Mouse (Mus musculus) central nervous system, embryonic 11.5 days (tissue): ENCODE measurements around the gene Oas1g. TPM values are rescaled to one million over a fixed set of nuclear protein-coding genes. Genes with fewer than 3 reads are reported as not detected.

ENCODE experiments used
- polyA plus RNA-seq: library from polyadenylated mRNA; depleted of rRNA; stranded (reverse); fragments of >200 nt; gene quantifications from 2 replicates; pipeline ENCODE4 v1.2.3, GENCODE M21; 2012; rRNA removed

Gene Oas1g
- 0.12 and 0.19 TPM in 2 replicates for polyA plus RNA-seq

GRCm38 (mm10) chr5:120887413-120887812 lies at the start of gene Oas1g:
Gene Oas1g, minus strand, starts transcription at chr5:120887613.

GRCm38 (mm10) chr5:120914204-120914603 lies 26.8 kb upstream of the Oas1g start, which contains the start of gene Oas1d:
Gene Oas1d, plus strand, starts transcription at chr5:120914536.

GRCm38 (mm10) chr5:120906791-120907733 lies 19.6 kb upstream of the Oas1g start, which contains the start of gene Oas1a:
Gene Oas1a, minus strand, starts transcription at chr5:120907521.

GRCm38 (mm10) chr5:120861121-120861520 lies 26.3 kb downstream of the Oas1g start, which contains the start of gene Oas1h:
Gene Oas1h, plus strand, starts transcription at chr5:120861421.

GRCm38 (mm10) chr5:120847067-120847466 lies 40.3 kb downstream of the Oas1g start, which contains the start of gene Oas1f:
Gene Oas1f, plus strand, starts transcription at chr5:120847367.

Other genes starting within 250 kb of the Oas1g start
- 0.14 and 0.24 TPM in 2 replicates for gene Rasal1, start 238.8 kb downstream of the Oas1g start, polyA plus RNA-seq
- 9.1 and 13.1 TPM in 2 replicates for gene Dtx1, start 175.7 kb downstream of the Oas1g start, polyA plus RNA-seq
- gene Oas2, start 137.8 kb downstream of the Oas1g start, polyA plus RNA-seq, result 0.36 and 0.40 TPM in 2 replicates
- gene Oas3, start 110.0 kb downstream of the Oas1g start, polyA plus RNA-seq, result 0.14 and 0.19 TPM in 2 replicates
- gene Oas1e, start 92.1 kb downstream of the Oas1g start, polyA plus RNA-seq, result 0.04 and 0.09 TPM in 2 replicates
- 0.47 and 0.71 TPM in 2 replicates for gene Oas1c, start 75.1 kb downstream of the Oas1g start, polyA plus RNA-seq
- not detected in 2 replicates for gene Oas1f, start 40.2 kb downstream of the Oas1g start, polyA plus RNA-seq
- gene Oas1h, start 26.2 kb downstream of the Oas1g start, polyA plus RNA-seq, result not detected in 2 replicates
- gene Oas1a, start 19.9 kb upstream of the Oas1g start, polyA plus RNA-seq, result 0.41 and 0.57 TPM in 2 replicates
- not detected in 2 replicates for gene Oas1d, start 26.9 kb upstream of the Oas1g start, polyA plus RNA-seq
- gene Rph3a, start 122.5 kb upstream of the Oas1g start, polyA plus RNA-seq, result 1.4 and 1.8 TPM in 2 replicates